Comparison of ENCODE assay signal across 28 mouse cellular contexts in genomic region chr3:118046536-118046935, GRCm38 (mm10).
DNase-seq lines count a peak whose midpoint lies in the region; ATAC-seq and TF ChIP-seq lines count a peak whose summit lies in the region.
"Had no signal": no experiment of that assay in that cellular context is flagged by ENCODE, and none has a peak within 500 bp of the region (broad histone marks: within the 10 kb centered on the region; RNA-seq: fewer than 3 reads in every experiment).

No protein-coding gene starts in this region.

- H3K36me3 ChIP-seq in hindbrain, embryonic 15.5 days = no peaks in the 10 kb centered on the region
- no peaks in the 10 kb centered on the region for H3K36me3 ChIP-seq in hindbrain, embryonic 12.5 days
- H3K36me3 ChIP-seq: embryonic facial prominence, embryonic 15.5 days; heart, embryonic 13.5 days; hindbrain, embryonic 10.5 days; limb, embryonic 13.5 days; liver, embryonic 12.5 days; midbrain, embryonic 12.5 days had no signal

- H3K27me3 ChIP-seq in hindbrain, embryonic 15.5 days = no peaks in the 10 kb centered on the region
- H3K27me3 ChIP-seq in hindbrain, embryonic 12.5 days = no peaks in the 10 kb centered on the region
- H3K27me3 ChIP-seq: embryonic facial prominence, embryonic 15.5 days; heart, embryonic 13.5 days; limb, embryonic 13.5 days; liver, embryonic 12.5 days; midbrain, embryonic 12.5 days had no signal

- TF ChIP-seq CTCF in brain, embryonic 14.5 days (IDR thresholded peaks at IDR 0.05; ENCODE audit: borderline replicate concordance, extremely low read depth, insufficient read depth, insufficient read length) = no peak

- no peaks in the 10 kb centered on the region for H3K4me1 ChIP-seq in hindbrain, embryonic 15.5 days (replicated peaks)
- H3K4me1 ChIP-seq in hindbrain, embryonic 12.5 days = no peaks in the 10 kb centered on the region
- H3K4me1 ChIP-seq: embryonic facial prominence, embryonic 15.5 days; heart, embryonic 13.5 days; hindbrain, embryonic 10.5 days; limb, embryonic 13.5 days; liver, embryonic 12.5 days; midbrain, embryonic 12.5 days had no signal

- H3K9ac ChIP-seq in hindbrain, embryonic 15.5 days = no peak overlapping the region
- no peak overlapping the region for H3K9ac ChIP-seq in hindbrain, embryonic 12.5 days
- H3K9ac ChIP-seq: embryonic facial prominence, embryonic 15.5 days; heart, embryonic 13.5 days; limb, embryonic 13.5 days; liver, embryonic 12.5 days; liver, postnatal 0 days; midbrain, embryonic 12.5 days had no signal

- no peaks in the 10 kb centered on the region for H3K9me3 ChIP-seq in hindbrain, embryonic 15.5 days
- H3K9me3 ChIP-seq in hindbrain, embryonic 12.5 days (replicated peaks) = no peaks in the 10 kb centered on the region
- H3K9me3 ChIP-seq: embryonic facial prominence, embryonic 15.5 days; heart, embryonic 13.5 days; hindbrain, embryonic 10.5 days; limb, embryonic 13.5 days; liver, embryonic 12.5 days; midbrain, embryonic 12.5 days had no signal

- 0 out of 2 replicates have a peak overlapping the region, but pooled peaks have one; percentile 6 for H3K4me2 ChIP-seq in hindbrain, embryonic 15.5 days
- no peak overlapping the region for H3K4me2 ChIP-seq in hindbrain, embryonic 12.5 days (replicated peaks)
- H3K4me2 ChIP-seq: embryonic facial prominence, embryonic 15.5 days; heart, embryonic 13.5 days; limb, embryonic 13.5 days; liver, embryonic 12.5 days; midbrain, embryonic 12.5 days had no signal

- no peak for ATAC-seq in hindbrain, embryonic 15.5 days (ENCODE audit: low FRiP score, low read depth)
- no peak for ATAC-seq in hindbrain, embryonic 12.5 days (ENCODE audit: low FRiP score)
- ATAC-seq: activated CD4-positive, CD25-positive, alpha-beta regulatory T cell, adult 4 months; liver, embryonic 12.5 days; liver, postnatal 0 days had no signal

- H3K27ac ChIP-seq in hindbrain, embryonic 15.5 days (replicated peaks) = no peak overlapping the region
- H3K27ac ChIP-seq in hindbrain, embryonic 12.5 days = no peak overlapping the region
- H3K27ac ChIP-seq: embryonic facial prominence, embryonic 15.5 days; heart, embryonic 13.5 days; hindbrain, embryonic 10.5 days; layer of hippocampus, adult 2 months; left cerebral cortex, adult 2 months; limb, embryonic 13.5 days; liver, embryonic 12.5 days; midbrain, embryonic 12.5 days had no signal

- TF ChIP-seq POLR2A in brain, embryonic 14.5 days (IDR thresholded peaks at IDR 0.05; ENCODE audit: borderline replicate concordance, extremely low read depth, insufficient read depth, insufficient read length, poor library complexity, severe bottlenecking) = no peak

- H3K4me3 ChIP-seq in hindbrain, embryonic 15.5 days = no peak overlapping the region
- no peak overlapping the region for H3K4me3 ChIP-seq in hindbrain, embryonic 12.5 days
- H3K4me3 ChIP-seq: embryonic facial prominence, embryonic 15.5 days; heart, embryonic 13.5 days; hindbrain, embryonic 10.5 days; layer of hippocampus, adult 2 months; left cerebral cortex, adult 2 months; limb, embryonic 13.5 days; liver, embryonic 12.5 days; midbrain, embryonic 12.5 days had no signal

- peak; percentile 2 for DNase-seq in Muller cell, postnatal 12 days (ENCODE audit: inconsistent ontology term)
- DNase-seq in brain, embryonic 14.5 days (ENCODE audit: low read depth) = peak; percentile 60
- DNase-seq in retina, embryonic 14.5 days (ENCODE audit: low spot score) = peak; percentile 58
- no peak for DNase-seq in embryo, embryonic 10.5 days (ENCODE audit: low spot score)
- DNase-seq: adrenal gland, adult 2 months; adrenal gland, postnatal 36 days; B cell, adult 2 months; cerebellum, adult 8-10 months; cerebellum, postnatal 36 days; embryo, embryonic 11 days; gastrocnemius, postnatal 10 days; heart, postnatal 10 days; kidney, adult 11 months; kidney, postnatal 25 days; liver, postnatal 0 days; lung, postnatal 36 days; right cerebral cortex, postnatal 14 days had no signal

- WGBS in hindbrain, embryonic 15.5 days = 51% methylated on average over 11 of the region's 11 CpGs
- WGBS in hindbrain, embryonic 12.5 days = 74% methylated on average over 11 of the region's 11 CpGs
